Mouse (Mus musculus) E14TG2a.4 (cell line): Measurements from ENCODE around the gene Mroh3.

ENCODE experiments used
- CTCF ChIP-seq: conservative IDR thresholded peaks from 2 replicates; pipeline ENCODE4 v1.5.1; 2014; ENCODE audit warnings: low read length
- NANOG ChIP-seq: IDR thresholded peaks from 2 replicates; pipeline ENCODE4 v1.6.1; 2014; ENCODE audit warnings: borderline replicate concordance, low read length, mixed read lengths
- POU5F1 ChIP-seq: IDR thresholded peaks from 2 replicates; pipeline ENCODE4 v1.6.1; 2014; ENCODE audit warnings: low read length, borderline replicate concordance

DNA sequence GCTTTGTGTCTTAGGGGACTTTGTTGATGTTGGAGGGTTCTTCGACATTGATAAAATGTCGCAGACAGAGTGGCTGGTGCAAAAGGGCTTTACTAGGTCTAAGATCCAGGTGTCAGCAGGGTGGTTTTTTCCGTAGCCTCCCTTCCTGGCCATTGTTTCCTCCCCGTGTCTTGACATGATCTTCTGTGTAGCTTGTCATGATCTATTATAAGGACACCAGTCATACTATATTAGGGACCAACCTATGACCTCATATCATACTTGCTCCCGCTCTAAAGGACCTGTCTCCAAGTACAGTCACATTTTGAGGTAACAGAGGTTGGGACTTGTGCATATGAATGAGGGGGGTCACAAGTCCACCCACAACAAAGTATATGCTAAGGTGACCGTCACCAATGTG, 51.7 kb downstream of the Mroh3 start:
- TF ChIP-seq CTCF, result no peak
- TF ChIP-seq POU5F1, result no peak
- TF ChIP-seq NANOG, result no peak
